Mouse (Mus musculus) liver, embryonic 14.5 days (tissue): ENCODE results near the gene Ralgps1.

Experiments used
- CTCF ChIP-seq: IDR thresholded peaks from 2 replicates; pipeline ENCODE4 v1.5.1; 2016; ENCODE audit warnings: antibody characterized with exemption, low read depth, control low read depth
- EP300 ChIP-seq: IDR thresholded peaks from 2 replicates; pipeline ENCODE4 v1.6.1; 2016; ENCODE audit warnings: antibody characterized with exemption, low read depth

DNA sequence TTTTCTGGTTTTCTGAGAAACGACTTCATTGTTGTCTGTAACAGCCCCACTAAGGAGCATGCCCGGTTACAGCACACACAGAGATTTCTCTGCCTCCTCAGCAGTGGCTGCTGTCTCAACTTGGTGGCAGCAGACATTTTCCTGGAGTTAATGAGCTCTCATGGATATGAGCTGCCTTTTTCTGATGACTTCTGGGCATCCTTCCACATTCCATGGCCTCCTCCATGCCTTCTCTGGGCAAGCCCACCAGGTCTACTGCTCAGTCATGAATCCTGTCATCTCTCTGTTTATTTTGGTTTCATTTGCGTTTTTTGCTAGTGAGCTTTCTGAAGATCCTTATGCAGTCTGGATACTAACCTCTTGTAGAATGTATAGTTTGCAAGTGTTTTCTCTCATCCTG lies 45.9 kb downstream of the Ralgps1 start:
- no peak for TF ChIP-seq CTCF
- no peak for TF ChIP-seq EP300
